ENCODE assay signal across 8 mouse cellular contexts in genomic region chr11:70520178-70520769, GRCm38 (mm10). TPM values are rescaled to one million over a fixed set of nuclear protein-coding genes. Genes with fewer than 3 reads are reported as not detected.
DNase-seq lines count a peak whose midpoint lies in the region; ATAC-seq lines count a peak whose summit lies in the region.

No protein-coding gene starts in this region.

- H3K27ac ChIP-seq in embryonic facial prominence, embryonic 14.5 days (replicated peaks; ENCODE audit: low read depth, low read length): peak overlapping the region; percentile 70; the same call in 1 of the 2 replicates
- H3K27ac ChIP-seq in heart, embryonic 16.5 days (ENCODE audit: low read length): peak overlapping the region; percentile 61
- H3K27ac ChIP-seq in limb, embryonic 12.5 days: peak overlapping the region; percentile 70; the same call in 1 of the 2 replicates
- peak overlapping the region; percentile 57; the same call in 1 of the 2 replicates for H3K27ac ChIP-seq in midbrain, embryonic 16.5 days (ENCODE audit: low read length)

- 0 out of 2 replicates have a peak, but pooled peaks cover 8% of the 10 kb centered on the region for H3K4me1 ChIP-seq in embryonic facial prominence, embryonic 14.5 days (ENCODE audit: control insufficient read depth, insufficient read depth, low read length)
- peaks cover 6% of the 10 kb centered on the region; the same call in 1 of the 2 replicates for H3K4me1 ChIP-seq in heart, embryonic 16.5 days (ENCODE audit: control insufficient read depth, insufficient read depth, low read length)
- H3K4me1 ChIP-seq in limb, embryonic 12.5 days (replicated peaks): peaks cover 10% of the 10 kb centered on the region; the same call in 1 of the 2 replicates
- H3K4me1 ChIP-seq in midbrain, embryonic 16.5 days (ENCODE audit: control insufficient read depth, insufficient read depth, low read length): no peaks in the 10 kb centered on the region

- H3K27me3 ChIP-seq in embryonic facial prominence, embryonic 14.5 days (replicated peaks; ENCODE audit: control insufficient read depth, insufficient read depth, low read length): no peaks in the 10 kb centered on the region
- H3K27me3 ChIP-seq in heart, embryonic 16.5 days (ENCODE audit: control insufficient read depth, insufficient read depth, low read length): no peaks in the 10 kb centered on the region
- H3K27me3 ChIP-seq in limb, embryonic 12.5 days: peaks cover 11% of the 10 kb centered on the region
- H3K27me3 ChIP-seq in midbrain, embryonic 16.5 days (ENCODE audit: control insufficient read depth, insufficient read depth, low read depth, low read length): no peaks in the 10 kb centered on the region

- peak overlapping the region; percentile 62 for H3K4me2 ChIP-seq in embryonic facial prominence, embryonic 14.5 days (ENCODE audit: low read depth, low read length)
- H3K4me2 ChIP-seq in heart, embryonic 16.5 days (ENCODE audit: low read depth, low read length): peak overlapping the region; percentile 70
- H3K4me2 ChIP-seq in limb, embryonic 12.5 days: peak overlapping the region; percentile 57
- peak overlapping the region; percentile 47 for H3K4me2 ChIP-seq in midbrain, embryonic 16.5 days (ENCODE audit: low read length)

- peak; percentile 30 for DNase-seq in urinary bladder, postnatal 14 days (ENCODE audit: low spot score)
- DNase-seq in urinary bladder, postnatal 10 days (ENCODE audit: low spot score): no peak
- DNase-seq in embryonic facial prominence, embryonic 14.5 days (ENCODE audit: low spot score): peak; percentile 52
- no peak for DNase-seq in frontal cortex, adult 2 months (ENCODE audit: extremely low spot score in 1 of 2, low spot score in 1 of 2)

- no peaks in the 10 kb centered on the region for H3K9me3 ChIP-seq in embryonic facial prominence, embryonic 14.5 days (ENCODE audit: control insufficient read depth, low read length)
- H3K9me3 ChIP-seq in heart, embryonic 16.5 days (replicated peaks; ENCODE audit: control insufficient read depth, low read length): no peaks in the 10 kb centered on the region
- H3K9me3 ChIP-seq in limb, embryonic 12.5 days: no peaks in the 10 kb centered on the region
- no peaks in the 10 kb centered on the region for H3K9me3 ChIP-seq in midbrain, embryonic 16.5 days (replicated peaks; ENCODE audit: control insufficient read depth, low read length, poor library complexity, severe bottlenecking)

- 19% methylated on average over 33 of the region's 41 CpGs for WGBS in embryonic facial prominence, embryonic 14.5 days
- WGBS in heart, embryonic 16.5 days: 9% methylated on average over 41 of the region's 41 CpGs
- 11% methylated on average over 41 of the region's 41 CpGs for WGBS in limb, embryonic 12.5 days
- whole genome bisulfite sequencing in midbrain, embryonic 16.5 days: 13% methylated on average over 41 of the region's 41 CpGs

- no peaks in the 10 kb centered on the region for H3K36me3 ChIP-seq in embryonic facial prominence, embryonic 14.5 days (ENCODE audit: control insufficient read depth, insufficient read depth, low read length)
- no peaks in the 10 kb centered on the region for H3K36me3 ChIP-seq in heart, embryonic 16.5 days (ENCODE audit: control insufficient read depth, insufficient read depth)
- no peaks in the 10 kb centered on the region for H3K36me3 ChIP-seq in limb, embryonic 12.5 days
- H3K36me3 ChIP-seq in midbrain, embryonic 16.5 days (ENCODE audit: control insufficient read depth, insufficient read depth, low read length): no peaks in the 10 kb centered on the region

- H3K4me3 ChIP-seq in embryonic facial prominence, embryonic 14.5 days (ENCODE audit: low read depth, low read length): peak overlapping the region; percentile 36
- H3K4me3 ChIP-seq in heart, embryonic 16.5 days (ENCODE audit: low read length): peak overlapping the region; percentile 42
- H3K4me3 ChIP-seq in limb, embryonic 12.5 days (replicated peaks): peak overlapping the region; percentile 31
- peak overlapping the region; percentile 22 for H3K4me3 ChIP-seq in midbrain, embryonic 16.5 days (ENCODE audit: low read depth, low read length)

- H3K9ac ChIP-seq in embryonic facial prominence, embryonic 14.5 days (ENCODE audit: low read depth, low read length): peak overlapping the region; percentile 72
- peak overlapping the region; percentile 68 for H3K9ac ChIP-seq in heart, embryonic 16.5 days (ENCODE audit: low read length)
- H3K9ac ChIP-seq in limb, embryonic 12.5 days (replicated peaks): peak overlapping the region; percentile 63
- H3K9ac ChIP-seq in midbrain, embryonic 16.5 days (ENCODE audit: low read depth, low read length): peak overlapping the region; percentile 62

- ATAC-seq in embryonic facial prominence, embryonic 14.5 days (ENCODE audit: low read depth): peak; percentile 45
- ATAC-seq in heart, embryonic 16.5 days (replicated peaks; ENCODE audit: extremely low read depth, insufficient read depth, low FRiP score): peak; percentile 30
- ATAC-seq in limb, embryonic 12.5 days (ENCODE audit: insufficient number of reproducible peaks, insufficient read depth, low FRiP score, low TSS enrichment, low read depth): 0 out of 2 replicates have a peak, but pooled peaks have one; percentile 33
- peak; percentile 58; the same call in 1 of the 2 replicates for ATAC-seq in midbrain, embryonic 16.5 days
- ATAC-seq in megakaryocyte-erythroid progenitor cell, adult 5-6 weeks (replicated peaks; ENCODE audit: low FRiP score, low TSS enrichment, poor library complexity, severe bottlenecking): no peak

RNA-seq across cellular contexts. Expression of gene Gltpd2, which starts 1.3 kb away (rescaled TPM):
- polyA plus RNA-seq in embryonic facial prominence, embryonic 14.5 days (2014; fragmentation: Nextera tagmentation; extraction: Ambion mirVana): 0.53 and 0.84 TPM in 2 replicates
- 0.16 and 0.37 TPM in 2 replicates for polyA plus RNA-seq in heart, embryonic 16.5 days (2015; fragmentation: Nextera tagmentation; extraction: Ambion mirVana)
- polyA plus RNA-seq in limb, embryonic 12.5 days (2016; fragmentation: Nextera tagmentation; extraction: Ambion mirVana): 0.37 and 0.68 TPM in 2 replicates
- polyA plus RNA-seq in midbrain, embryonic 16.5 days (2015; fragmentation: Nextera tagmentation; extraction: Ambion mirVana): 0.29 TPM in 1 of 2 replicates, not detected in the other
- total RNA-seq in megakaryocyte-erythroid progenitor cell, adult 5-6 weeks (2014; fragmentation: Nextera tagmentation): not detected in 2 replicates
- total RNA-seq in megakaryocyte-erythroid progenitor cell, adult 5-6 weeks (2017): not detected in 2 replicates
- 0.13 TPM in 1 of 2 replicates, not detected in the other for polyA plus RNA-seq in frontal cortex, adult 2 months (2012; rRNA removed)

RNA-seq across cellular contexts. Expression of gene Psmb6, which starts 4.9 kb away (rescaled TPM):
- polyA plus RNA-seq in embryonic facial prominence, embryonic 14.5 days (2014; fragmentation: Nextera tagmentation; extraction: Ambion mirVana): 706 and 727 TPM in 2 replicates
- polyA plus RNA-seq in heart, embryonic 16.5 days (2015; fragmentation: Nextera tagmentation; extraction: Ambion mirVana): 607 and 623 TPM in 2 replicates
- polyA plus RNA-seq in limb, embryonic 12.5 days (2016; fragmentation: Nextera tagmentation; extraction: Ambion mirVana): 857 and 867 TPM in 2 replicates
- polyA plus RNA-seq in midbrain, embryonic 16.5 days (2015; fragmentation: Nextera tagmentation; extraction: Ambion mirVana): 719 and 737 TPM in 2 replicates
- 299 and 333 TPM in 2 replicates for total RNA-seq in megakaryocyte-erythroid progenitor cell, adult 5-6 weeks (2014; fragmentation: Nextera tagmentation)
- total RNA-seq in megakaryocyte-erythroid progenitor cell, adult 5-6 weeks (2017): 225 and 305 TPM in 2 replicates
- 245 and 249 TPM in 2 replicates for polyA plus RNA-seq in frontal cortex, adult 2 months (2012; rRNA removed)

RNA-seq across cellular contexts. Expression of gene Vmo1, which starts 5.9 kb away (rescaled TPM):
- 0.54 and 0.98 TPM in 2 replicates for polyA plus RNA-seq in embryonic facial prominence, embryonic 14.5 days (2014; fragmentation: Nextera tagmentation; extraction: Ambion mirVana)
- 0.31 and 1.3 TPM in 2 replicates for polyA plus RNA-seq in heart, embryonic 16.5 days (2015; fragmentation: Nextera tagmentation; extraction: Ambion mirVana)
- 0.66 TPM in 1 of 2 replicates, not detected in the other for polyA plus RNA-seq in limb, embryonic 12.5 days (2016; fragmentation: Nextera tagmentation; extraction: Ambion mirVana)
- polyA plus RNA-seq in midbrain, embryonic 16.5 days (2015; fragmentation: Nextera tagmentation; extraction: Ambion mirVana): 0.45 TPM in 1 of 2 replicates, not detected in the other
- total RNA-seq in megakaryocyte-erythroid progenitor cell, adult 5-6 weeks (2014; fragmentation: Nextera tagmentation): not detected in 2 replicates
- total RNA-seq in megakaryocyte-erythroid progenitor cell, adult 5-6 weeks (2017): not detected in 2 replicates
- 1.6 and 4.3 TPM in 2 replicates for polyA plus RNA-seq in frontal cortex, adult 2 months (2012; rRNA removed)

RNA-seq across cellular contexts. Expression of gene Gm40193, which starts 12.5 kb away (rescaled TPM):
- polyA plus RNA-seq in embryonic facial prominence, embryonic 14.5 days (2014; fragmentation: Nextera tagmentation; extraction: Ambion mirVana): 1.1 and 2.7 TPM in 2 replicates
- polyA plus RNA-seq in heart, embryonic 16.5 days (2015; fragmentation: Nextera tagmentation; extraction: Ambion mirVana): not detected in 2 replicates
- not detected in 2 replicates for polyA plus RNA-seq in limb, embryonic 12.5 days (2016; fragmentation: Nextera tagmentation; extraction: Ambion mirVana)
- polyA plus RNA-seq in midbrain, embryonic 16.5 days (2015; fragmentation: Nextera tagmentation; extraction: Ambion mirVana): not detected in 2 replicates
- total RNA-seq in megakaryocyte-erythroid progenitor cell, adult 5-6 weeks (2014; fragmentation: Nextera tagmentation): not detected in 2 replicates
- not detected in 2 replicates for total RNA-seq in megakaryocyte-erythroid progenitor cell, adult 5-6 weeks (2017)
- polyA plus RNA-seq in frontal cortex, adult 2 months (2012; rRNA removed): not detected in 2 replicates

RNA-seq across cellular contexts. Expression of gene Tm4sf5, which starts 15.2 kb away (rescaled TPM):
- 0.52 TPM in 1 of 2 replicates, not detected in the other for polyA plus RNA-seq in embryonic facial prominence, embryonic 14.5 days (2014; fragmentation: Nextera tagmentation; extraction: Ambion mirVana)
- 5.2 and 5.6 TPM in 2 replicates for polyA plus RNA-seq in heart, embryonic 16.5 days (2015; fragmentation: Nextera tagmentation; extraction: Ambion mirVana)
- polyA plus RNA-seq in limb, embryonic 12.5 days (2016; fragmentation: Nextera tagmentation; extraction: Ambion mirVana): 0.36 and 1.4 TPM in 2 replicates
- 6.1 and 6.2 TPM in 2 replicates for polyA plus RNA-seq in midbrain, embryonic 16.5 days (2015; fragmentation: Nextera tagmentation; extraction: Ambion mirVana)
- not detected in 2 replicates for total RNA-seq in megakaryocyte-erythroid progenitor cell, adult 5-6 weeks (2014; fragmentation: Nextera tagmentation)
- not detected in 2 replicates for total RNA-seq in megakaryocyte-erythroid progenitor cell, adult 5-6 weeks (2017)
- polyA plus RNA-seq in frontal cortex, adult 2 months (2012; rRNA removed): 0.65 and 1.1 TPM in 2 replicates

Comparison
In these comparisons a context has a peak if more than half of its experiments do, and no peak if none do; other contexts are left out.
1. DNase-seq: peak in urinary bladder, postnatal 14 days (single experiment) and embryonic facial prominence, embryonic 14.5 days (single experiment); none in urinary bladder, postnatal 10 days (single experiment) and frontal cortex, adult 2 months (0 of 2).
2. Peak in every context shown above with its lines, with median percentiles within 50 percentile points of each other: H3K27ac ChIP-seq, H3K4me2 ChIP-seq, H3K4me3 ChIP-seq and H3K9ac ChIP-seq.